Mouse (Mus musculus) embryonic facial prominence, embryonic 13.5 days (tissue): ENCODE measurements around the gene Aldh1b1. TPM values are rescaled to one million over a fixed set of nuclear protein-coding genes. Genes with fewer than 3 reads are reported as not detected.

ENCODE experiments used
- ATAC-seq: fragments of 200-750 bp; cut with Nextera tagmentation; 2 replicates; pipeline ENCODE4 v1.8.0; 2017; ENCODE audit warnings: low read depth; ENCODE audit not compliant: insufficient number of reproducible peaks, insufficient read depth, low FRiP score, low TSS enrichment
- H3K27ac ChIP-seq: fragments of 300-500 bp; sonication (generic); 2 replicates; pipeline ENCODE4 v1.5.1; 2015; ENCODE audit warnings: moderate library complexity, mild to moderate bottlenecking, inconsistent platforms
- H3K27me3 ChIP-seq: fragments of 300-500 bp; sonication (generic); 2 replicates; pipeline ENCODE4 v1.6.1; 2015; ENCODE audit warnings: mild to moderate bottlenecking, inconsistent platforms
- H3K36me3 ChIP-seq: fragments of 300-500 bp; sonication (generic); 2 replicates; pipeline ENCODE4 v1.6.1; 2015; ENCODE audit warnings: mild to moderate bottlenecking, inconsistent platforms
- H3K4me1 ChIP-seq: fragments of 300-500 bp; sonication (generic); 2 replicates; pipeline ENCODE4 v1.6.1; 2015; ENCODE audit warnings: inconsistent platforms
- H3K4me2 ChIP-seq: fragments of 300-500 bp; sonication (generic); 2 replicates; pipeline ENCODE4 v1.6.1; 2015; ENCODE audit warnings: moderate library complexity, mild to moderate bottlenecking, inconsistent platforms
- H3K4me3 ChIP-seq: fragments of 300-500 bp; sonication (generic); 2 replicates; pipeline ENCODE4 v1.5.1; 2015; ENCODE audit warnings: mild to moderate bottlenecking, inconsistent platforms
- H3K9ac ChIP-seq: fragments of 300-500 bp; sonication (generic); 2 replicates; pipeline ENCODE4 v1.6.1; 2015; ENCODE audit warnings: mild to moderate bottlenecking, inconsistent platforms
- H3K9me3 ChIP-seq: fragments of 300-500 bp; sonication (generic); 2 replicates; pipeline ENCODE4 v1.6.1; 2016; ENCODE audit warnings: inconsistent platforms
- WGBS: fragments of 180-500 bp; shearing (Covaris S2); methylation state at CpG from one replicate; pipeline ENCODE4 v1.1.7; 2015; ENCODE audit warnings: mixed read lengths; 5-methylcytosine and 5-hydroxymethylcytosine counted together
- polyA plus RNA-seq: library from polyadenylated mRNA; unstranded; fragments of >200 nt; fragmentation: Nextera tagmentation; extraction: Ambion mirVana; gene quantifications from 2 replicates; pipeline ENCODE4 v1.2.1, GENCODE M21; 2015

Gene Aldh1b1
- polyA plus RNA-seq, 1 experiment from 2014 or later: 4.3 TPM

- Histone ChIP-seq H3K9me3 (no peaks in the 10 kb centered on the region), H3K27me3 (peaks cover 52% of the 10 kb centered on the region), H3K4me3 (0 out of 2 replicates have a peak overlapping the region, but pooled peaks have one; percentile 13), H3K4me2 (peak overlapping the region; percentile 46), H3K36me3 (no peaks in the 10 kb centered on the region), H3K27ac (peak overlapping the region; percentile 86), H3K4me1 (peaks cover 57% of the 10 kb centered on the region), H3K9ac (0 out of 2 replicates have a peak overlapping the region, but pooled peaks have one; percentile 0)
- WGBS: 6% methylated on average over 10 of the region's 10 CpGs
- no peak for ATAC-seq
These were observed 34.7 kb upstream of the Aldh1b1 start for GRCm38 (mm10) chr4:45764141-45764494.

GRCm38 (mm10) chr4:45765121-45765564 is 33.7 kb upstream of the Aldh1b1 start:
- WGBS: under 1% methylated on average over 16 of the region's 16 CpGs
- peaks cover 62% of the 10 kb centered on the region for H3K27me3 ChIP-seq
- H3K4me1 ChIP-seq: peaks cover 52% of the 10 kb centered on the region
- no peak for ATAC-seq
- H3K4me3 ChIP-seq: peak overlapping the region; percentile 24
- peak overlapping the region; percentile 51 for H3K4me2 ChIP-seq
- H3K9ac ChIP-seq: peak overlapping the region; percentile 51
- H3K9me3 ChIP-seq: no peaks in the 10 kb centered on the region
- H3K36me3 ChIP-seq: no peaks in the 10 kb centered on the region
- no peak overlapping the region for H3K27ac ChIP-seq

DNA sequence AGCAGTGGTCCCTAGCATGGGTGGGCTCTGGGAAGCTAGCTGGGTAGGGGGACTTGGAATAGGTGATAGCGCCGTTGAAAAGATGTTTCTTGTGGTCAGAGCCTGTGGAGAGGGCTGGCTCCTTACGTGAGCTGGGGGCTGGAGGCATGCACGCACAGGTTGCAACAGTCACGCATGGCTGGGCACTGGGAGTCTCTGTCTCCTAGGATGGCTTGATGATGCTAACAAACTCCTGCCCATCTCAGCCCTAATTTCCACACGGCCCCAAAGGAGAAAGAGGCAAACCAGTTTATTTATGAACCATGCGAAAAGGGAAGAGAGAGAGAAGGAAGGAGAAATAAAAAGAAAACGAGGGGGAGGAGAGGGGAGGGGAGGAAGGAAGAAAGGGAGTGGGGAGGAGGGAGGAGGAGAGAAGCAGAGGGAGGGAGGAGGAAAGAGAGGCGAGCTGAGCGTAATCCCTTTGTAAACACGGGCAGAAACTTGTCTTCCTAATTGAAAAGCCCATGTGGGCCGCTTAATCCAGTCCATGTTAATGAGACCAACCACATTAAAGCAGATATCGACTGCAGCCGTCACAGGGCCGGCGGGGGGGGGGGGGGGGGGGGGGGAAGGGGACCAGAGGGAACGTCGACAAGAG is 33.1 kb upstream of the Aldh1b1 start:
- ATAC-seq: no peak
- Histone ChIP-seq H3K4me2 (peak overlapping the region; percentile 51), H3K27ac (no peak overlapping the region; the same call in 1 of the 2 replicates), H3K27me3 (peaks cover 67% of the 10 kb centered on the region), H3K4me3 (peak overlapping the region; percentile 24), H3K9ac (peak overlapping the region; percentile 51), H3K4me1 (peaks cover 56% of the 10 kb centered on the region), H3K9me3 (no peaks in the 10 kb centered on the region), H3K36me3 (no peaks in the 10 kb centered on the region)
- WGBS: 3% methylated on average over 17 of the region's 18 CpGs

GRCm38 (mm10) chr4:45766774-45767173 is 32.0 kb upstream of the Aldh1b1 start:
- H3K27me3 ChIP-seq: peaks cover 70% of the 10 kb centered on the region
- H3K4me1 ChIP-seq: peaks cover 67% of the 10 kb centered on the region
- no peak overlapping the region for H3K4me3 ChIP-seq

DNA sequence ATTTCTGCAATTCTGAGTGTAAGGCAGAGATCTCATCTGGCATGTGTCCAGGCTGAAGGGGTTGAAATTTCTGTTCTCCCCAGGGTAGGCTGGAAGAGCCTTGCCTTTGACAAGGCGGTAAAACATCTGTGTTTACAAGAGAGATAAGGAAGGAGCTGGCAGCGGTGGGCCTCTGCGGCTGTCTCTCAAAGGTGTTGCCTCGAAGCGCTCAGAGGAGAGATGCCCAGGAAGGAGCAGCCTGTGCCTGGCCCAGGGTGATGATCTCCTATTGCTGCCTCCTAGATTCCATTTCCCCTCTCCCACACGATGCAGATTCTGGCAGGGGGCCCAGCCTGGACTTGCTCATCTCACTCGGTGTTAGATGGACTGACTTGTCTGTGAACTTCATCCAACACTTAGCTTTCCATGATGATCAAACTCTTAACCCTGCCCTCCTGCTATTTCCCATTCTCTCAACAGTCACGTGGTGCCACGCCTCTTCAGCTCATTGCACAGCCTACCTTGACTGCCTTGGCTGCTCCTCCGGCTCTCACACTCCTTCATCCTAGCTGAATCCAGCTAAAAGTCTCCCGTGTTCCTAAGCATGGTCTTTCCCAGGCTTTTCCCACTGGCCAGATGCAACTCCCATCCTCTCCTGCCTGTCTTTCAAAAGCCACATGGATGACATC is 30.8 kb upstream of the Aldh1b1 start:
- Histone ChIP-seq H3K27ac (no peak overlapping the region), H3K4me3 (no peak overlapping the region), H3K4me1 (peaks cover 64% of the 10 kb centered on the region), H3K27me3 (peaks cover 66% of the 10 kb centered on the region), H3K36me3 (no peaks in the 10 kb centered on the region), H3K9ac (no peak overlapping the region), H3K9me3 (no peaks in the 10 kb centered on the region), H3K4me2 (no peak overlapping the region)
- 47% methylated on average over 11 of the region's 11 CpGs for WGBS
- no peak for ATAC-seq

More at GRCm38 (mm10) chr4:45766774-45767173, 32.0 kb upstream of the Aldh1b1 start:
- no peak overlapping the region for H3K27ac ChIP-seq
- no peak overlapping the region for H3K9ac ChIP-seq
- no peak for ATAC-seq
- no peaks in the 10 kb centered on the region for H3K36me3 ChIP-seq
- 74% methylated on average over 7 of the region's 7 CpGs for WGBS
- H3K9me3 ChIP-seq: no peaks in the 10 kb centered on the region
- no peak overlapping the region for H3K4me2 ChIP-seq

DNA sequence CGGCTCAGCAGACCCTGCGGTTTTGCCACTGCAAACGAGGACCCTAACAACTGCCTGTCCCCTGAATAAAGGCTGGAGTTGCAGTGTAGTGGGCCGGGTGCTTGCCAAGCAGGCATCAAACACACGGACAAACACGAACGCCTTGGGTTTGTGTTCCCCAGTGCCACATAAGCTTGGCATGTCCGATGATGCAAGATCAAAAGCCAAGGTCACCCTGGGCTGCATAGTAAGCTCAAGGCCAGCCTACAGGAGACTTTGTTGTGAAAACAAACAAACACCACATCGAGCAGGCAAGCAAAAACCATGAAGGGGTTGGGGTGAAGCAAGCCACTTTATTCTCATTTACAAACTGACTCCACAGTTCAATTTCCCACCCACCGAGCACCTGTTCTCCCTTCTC is 29.7 kb upstream of the Aldh1b1 start:
- ATAC-seq: no peak
- 44% methylated on average over 10 of the region's 10 CpGs for WGBS
- Histone ChIP-seq H3K4me2 (no peak overlapping the region), H3K4me1 (peaks cover 53% of the 10 kb centered on the region), H3K36me3 (no peaks in the 10 kb centered on the region), H3K9ac (no peak overlapping the region), H3K27ac (no peak overlapping the region), H3K9me3 (no peaks in the 10 kb centered on the region), H3K4me3 (no peak overlapping the region), H3K27me3 (peaks cover 63% of the 10 kb centered on the region)

DNA sequence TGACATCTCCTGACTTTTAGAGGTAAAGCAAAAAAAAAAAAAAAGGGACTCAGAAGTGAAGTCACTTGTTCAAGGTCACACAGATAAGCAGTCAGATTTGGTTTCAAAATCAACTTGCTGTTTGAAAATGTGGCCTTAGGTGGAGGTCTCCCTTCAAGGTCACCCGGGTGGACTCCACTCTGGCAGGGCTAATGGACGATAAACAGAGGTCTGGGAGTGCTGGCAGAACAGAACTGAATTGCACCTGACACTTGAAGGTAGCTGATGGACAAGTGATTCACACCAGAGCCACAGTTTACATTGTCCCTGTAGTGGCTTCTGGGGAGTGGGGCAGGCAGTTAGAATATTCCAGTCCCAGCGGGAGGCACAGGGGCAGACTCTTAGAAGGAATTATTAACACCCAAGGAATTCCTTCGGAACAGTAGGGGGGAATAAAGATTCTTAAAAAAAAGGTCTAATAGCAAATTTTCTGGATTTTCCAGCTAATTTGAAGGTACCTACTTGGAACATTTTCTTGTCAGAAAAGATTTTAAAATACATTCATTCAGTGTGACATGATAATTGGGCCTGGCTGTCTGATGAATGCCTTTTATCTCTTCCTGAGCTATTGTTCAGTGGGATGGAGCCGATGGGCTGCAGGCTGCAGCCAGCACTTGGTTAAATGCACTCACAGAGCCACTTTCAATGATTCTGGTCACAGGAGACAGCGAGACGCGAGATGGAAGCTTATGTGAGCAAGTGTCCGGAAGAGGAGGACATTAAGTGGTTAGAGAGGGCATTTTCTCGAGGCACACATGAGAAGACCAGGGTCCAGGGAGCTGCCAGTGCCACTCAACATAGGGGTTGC is 28.8 kb upstream of the Aldh1b1 start:
- Histone ChIP-seq H3K4me1 (peaks cover 44% of the 10 kb centered on the region), H3K9me3 (no peaks in the 10 kb centered on the region), H3K4me2 (no peak overlapping the region), H3K27me3 (peaks cover 58% of the 10 kb centered on the region), H3K4me3 (no peak overlapping the region), H3K27ac (no peak overlapping the region), H3K9ac (no peak overlapping the region), H3K36me3 (no peaks in the 10 kb centered on the region)
- no peak for ATAC-seq
- 16% methylated on average over 10 of the region's 10 CpGs for WGBS

- Histone ChIP-seq H3K36me3 (no peaks in the 10 kb centered on the region), H3K27ac (no peak overlapping the region), H3K9ac (peak overlapping the region; percentile 51; the same call in 1 of the 2 replicates), H3K27me3 (peaks cover 52% of the 10 kb centered on the region), H3K9me3 (no peaks in the 10 kb centered on the region), H3K4me2 (no peak overlapping the region), H3K4me1 (peaks cover 38% of the 10 kb centered on the region), H3K4me3 (no peak overlapping the region)
- no peak for ATAC-seq
- 26% methylated on average over 4 of the region's 4 CpGs for WGBS
These were observed 28.2 kb upstream of the Aldh1b1 start for GRCm38 (mm10) chr4:45770638-45771033.

GRCm38 (mm10) chr4:45771173-45771572 is 27.6 kb upstream of the Aldh1b1 start:
- ATAC-seq: no peak
- 19% methylated on average over 8 of the region's 8 CpGs for WGBS
- Histone ChIP-seq H3K36me3 (no peaks in the 10 kb centered on the region), H3K27me3 (peaks cover 50% of the 10 kb centered on the region), H3K4me3 (no peak overlapping the region), H3K9me3 (no peaks in the 10 kb centered on the region), H3K4me2 (no peak overlapping the region), H3K9ac (no peak overlapping the region), H3K4me1 (peaks cover 33% of the 10 kb centered on the region), H3K27ac (no peak overlapping the region)

- ATAC-seq: no peak
These were observed 27.2 kb upstream of the Aldh1b1 start for GRCm38 (mm10) chr4:45771619-45772018.

GRCm38 (mm10) chr4:45783671-45784070 is 15.2 kb upstream of the Aldh1b1 start:
- Histone ChIP-seq H3K9me3 (no peaks in the 10 kb centered on the region), H3K9ac (no peak overlapping the region), H3K4me2 (no peak overlapping the region), H3K36me3 (no peaks in the 10 kb centered on the region), H3K27me3 (no peaks in the 10 kb centered on the region), H3K4me3 (no peak overlapping the region), H3K27ac (no peak overlapping the region), H3K4me1 (no peaks in the 10 kb centered on the region)
- WGBS: 48% methylated on average over 1 of the region's 1 CpGs
- no peak for ATAC-seq

More at GRCm38 (mm10) chr4:45771619-45772018, 27.2 kb upstream of the Aldh1b1 start:
- no peak overlapping the region for H3K4me3 ChIP-seq
- no peaks in the 10 kb centered on the region for H3K36me3 ChIP-seq
- no peaks in the 10 kb centered on the region for H3K9me3 ChIP-seq
- H3K27ac ChIP-seq: no peak overlapping the region
- peaks cover 30% of the 10 kb centered on the region for H3K4me1 ChIP-seq
- peaks cover 46% of the 10 kb centered on the region for H3K27me3 ChIP-seq
- H3K4me2 ChIP-seq: no peak overlapping the region
- WGBS: under 1% methylated on average over 5 of the region's 5 CpGs
- 0 out of 2 replicates have a peak overlapping the region, but pooled peaks have one; percentile 22 for H3K9ac ChIP-seq
